Mouse (Mus musculus): ENCODE measurements around the gene Plcb1.
A peak's percentile ranks its signal among the peaks of the same experiment; 100 is the strongest.

Plcb1 gene

GRCm38 (mm10) chr2:134785970-134786855 lies at the start of gene Plcb1:
Gene Plcb1, plus strand, starts transcription at chr2:134786067.
- DNase-seq (ENCODE audit: low read depth, low spot score): peak; percentile 82

GRCm38 (mm10) chr2:134755537-134755936 lies 30.3 kb upstream of the Plcb1 start:
- DNase-seq (ENCODE audit: low read depth, low spot score): no peak

GRCm38 (mm10) chr2:134756086-134756485 lies 29.8 kb upstream of the Plcb1 start:
- DNase-seq (ENCODE audit: low read depth, low spot score): no peak

- no peak for DNase-seq (ENCODE audit: low read depth, low spot score)
Observed at GRCm38 (mm10) chr2:134761029-134761428, 24.8 kb upstream of the Plcb1 start.

- DNase-seq (ENCODE audit: low read depth, low spot score): no peak
Observed at GRCm38 (mm10) chr2:134763406-134763990, 22.4 kb upstream of the Plcb1 start.

GRCm38 (mm10) chr2:134764506-134764905 lies 21.4 kb upstream of the Plcb1 start:
- no peak for DNase-seq (ENCODE audit: low read depth, low spot score)

- DNase-seq (ENCODE audit: low read depth, low spot score): no peak
Observed at GRCm38 (mm10) chr2:134779826-134780225, 6.0 kb upstream of the Plcb1 start.

GRCm38 (mm10) chr2:134780316-134780715 lies 5.6 kb upstream of the Plcb1 start:
- no peak for DNase-seq (ENCODE audit: low read depth, low spot score)

GRCm38 (mm10) chr2:134786856-134787250 lies 986 bp downstream of the Plcb1 start:
- peak; percentile 16 for DNase-seq (ENCODE audit: low read depth, low spot score)

- DNase-seq (ENCODE audit: low read depth, low spot score): no peak
Observed at GRCm38 (mm10) chr2:134787336-134788095, 1.6 kb downstream of the Plcb1 start.

- no peak for DNase-seq (ENCODE audit: low read depth, low spot score)
Observed at GRCm38 (mm10) chr2:134792926-134793325, 7.1 kb downstream of the Plcb1 start.

- DNase-seq (ENCODE audit: low read depth, low spot score): no peak
Observed at GRCm38 (mm10) chr2:134800226-134800625, 14.4 kb downstream of the Plcb1 start.

GRCm38 (mm10) chr2:134816383-134816782 lies 30.5 kb downstream of the Plcb1 start:
- DNase-seq (ENCODE audit: low read depth, low spot score): no peak

- DNase-seq (ENCODE audit: low read depth, low spot score): no peak
Observed at GRCm38 (mm10) chr2:134817058-134817840, 31.4 kb downstream of the Plcb1 start.

GRCm38 (mm10) chr2:134821176-134821575 lies 35.3 kb downstream of the Plcb1 start:
- no peak for DNase-seq (ENCODE audit: low read depth, low spot score)

- DNase-seq (ENCODE audit: low read depth, low spot score): no peak
Observed at GRCm38 (mm10) chr2:134825645-134826044, 39.8 kb downstream of the Plcb1 start.

GRCm38 (mm10) chr2:134826111-134827005 lies 40.5 kb downstream of the Plcb1 start:
- DNase-seq (ENCODE audit: low read depth, low spot score): no peak

- no peak for DNase-seq (ENCODE audit: low read depth, low spot score)
Observed at GRCm38 (mm10) chr2:134827778-134828487, 42.1 kb downstream of the Plcb1 start.

- DNase-seq (ENCODE audit: low read depth, low spot score): no peak
Observed at GRCm38 (mm10) chr2:134831861-134832260, 46.0 kb downstream of the Plcb1 start.

- DNase-seq (ENCODE audit: low read depth, low spot score): no peak
Observed at GRCm38 (mm10) chr2:134836097-134836496, 50.2 kb downstream of the Plcb1 start.
